ENCODE assay signal across 8 mouse cellular contexts in genomic region chr13:53178171-53178570, GRCm38 (mm10).
A peak's percentile ranks its signal among the peaks of the same experiment; 100 is the strongest.
DNase-seq lines count a peak whose midpoint lies in the region; ATAC-seq lines count a peak whose summit lies in the region.

No protein-coding gene starts in this region.

- no peak for ATAC-seq in intestine, embryonic 14.5 days (replicated peaks; ENCODE audit: low FRiP score, low TSS enrichment, low read depth)
- no peak for ATAC-seq in limb, embryonic 15.5 days (ENCODE audit: insufficient number of reproducible peaks, low FRiP score, low TSS enrichment, low read depth)

- peak overlapping the region; percentile 67; the same call in 1 of the 2 replicates for H3K27ac ChIP-seq in intestine, embryonic 14.5 days (ENCODE audit: low read depth)
- peak overlapping the region; percentile 66 for H3K27ac ChIP-seq in limb, embryonic 15.5 days

- no peaks in the 10 kb centered on the region for H3K36me3 ChIP-seq in intestine, embryonic 14.5 days (ENCODE audit: control insufficient read depth, insufficient read depth, low read length)
- H3K36me3 ChIP-seq in limb, embryonic 15.5 days, result no peaks in the 10 kb centered on the region

- H3K4me3 ChIP-seq in intestine, embryonic 14.5 days (ENCODE audit: low read depth, low read length), result no peak overlapping the region
- H3K4me3 ChIP-seq in limb, embryonic 15.5 days, result peak overlapping the region; percentile 4; the same call in 1 of the 2 replicates

- H3K27me3 ChIP-seq in intestine, embryonic 14.5 days (replicated peaks; ENCODE audit: control insufficient read depth, insufficient read depth, low read length), result no peaks in the 10 kb centered on the region
- H3K27me3 ChIP-seq in limb, embryonic 15.5 days, result no peaks in the 10 kb centered on the region

- H3K9ac ChIP-seq in intestine, embryonic 14.5 days (ENCODE audit: low read length), result no peak overlapping the region
- H3K9ac ChIP-seq in limb, embryonic 15.5 days, result no peak overlapping the region

- peak; percentile 24 for DNase-seq in adrenal gland, adult 8-10 months
- DNase-seq in adrenal gland, postnatal 25 days, result no peak
- DNase-seq in ES-CJ7 (ENCODE audit: low read depth, low spot score), result peak; percentile 52
- no peak for DNase-seq in intestine, embryonic 14.5 days (ENCODE audit: low spot score)
- no peak for DNase-seq in gastrocnemius, adult 18-20 months (ENCODE audit: low spot score)
- no peak for DNase-seq in right cerebral cortex, postnatal 10 days (ENCODE audit: low spot score in 2 of 2)
- no peak for DNase-seq in cerebellum, postnatal 25 days

- H3K4me2 ChIP-seq in intestine, embryonic 14.5 days (ENCODE audit: low read length), result peak overlapping the region; percentile 35
- peak overlapping the region; percentile 24; the same call in 1 of the 2 replicates for H3K4me2 ChIP-seq in limb, embryonic 15.5 days

- peaks cover 64% of the 10 kb centered on the region for H3K4me1 ChIP-seq in intestine, embryonic 14.5 days (replicated peaks; ENCODE audit: control insufficient read depth, insufficient read depth, low read length)
- peaks cover 59% of the 10 kb centered on the region for H3K4me1 ChIP-seq in limb, embryonic 15.5 days

- 26% methylated on average over 4 of the region's 4 CpGs for WGBS in intestine, embryonic 14.5 days
- WGBS in limb, embryonic 15.5 days, result 34% methylated on average over 4 of the region's 4 CpGs

- H3K9me3 ChIP-seq in intestine, embryonic 14.5 days (ENCODE audit: control insufficient read depth, low read length), result no peaks in the 10 kb centered on the region
- no peaks in the 10 kb centered on the region for H3K9me3 ChIP-seq in limb, embryonic 15.5 days

Comparison
In these comparisons a context has a peak if more than half of its experiments do, and no peak if none do; other contexts are left out.
1. DNase-seq: peak in adrenal gland, adult 8-10 months (single experiment) and ES-CJ7 (single experiment); none in adrenal gland, postnatal 25 days (single experiment), intestine, embryonic 14.5 days (single experiment), gastrocnemius, adult 18-20 months (single experiment), right cerebral cortex, postnatal 10 days (0 of 2) and cerebellum, postnatal 25 days (0 of 2).